Mouse (Mus musculus) E14TG2a.4 (cell line): ENCODE data around the gene Dkk3.

ENCODE experiments used
- H3K27me3 ChIP-seq: 2 replicates; pipeline ENCODE4 v1.6.1; 2014; ENCODE audit warnings: low read length, control low read depth; ENCODE audit not compliant: insufficient read depth
- H3K36me3 ChIP-seq: 2 replicates; pipeline ENCODE4 v1.6.1; 2014; ENCODE audit warnings: low read length, control low read depth; ENCODE audit not compliant: insufficient read depth
- H3K4me1 ChIP-seq: replicated peaks from 2 replicates; pipeline ENCODE4 v1.6.1; 2014; ENCODE audit warnings: low read depth, low read length, control low read depth
- H3K4me3 ChIP-seq: replicated peaks from 2 replicates; pipeline ENCODE4 v1.5.1; 2014; ENCODE audit warnings: mild to moderate bottlenecking, low read length
- H3K9me3 ChIP-seq: 2 replicates; pipeline ENCODE4 v1.6.1; 2014; ENCODE audit warnings: low read length, control low read depth
- CTCF ChIP-seq: conservative IDR thresholded peaks from 2 replicates; pipeline ENCODE4 v1.5.1; 2014; ENCODE audit warnings: low read length
- NANOG ChIP-seq: IDR thresholded peaks from 2 replicates; pipeline ENCODE4 v1.6.1; 2014; ENCODE audit warnings: borderline replicate concordance, low read length, mixed read lengths
- POU5F1 ChIP-seq: IDR thresholded peaks from 2 replicates; pipeline ENCODE4 v1.6.1; 2014; ENCODE audit warnings: low read length, borderline replicate concordance

Gene Dkk3

DNA sequence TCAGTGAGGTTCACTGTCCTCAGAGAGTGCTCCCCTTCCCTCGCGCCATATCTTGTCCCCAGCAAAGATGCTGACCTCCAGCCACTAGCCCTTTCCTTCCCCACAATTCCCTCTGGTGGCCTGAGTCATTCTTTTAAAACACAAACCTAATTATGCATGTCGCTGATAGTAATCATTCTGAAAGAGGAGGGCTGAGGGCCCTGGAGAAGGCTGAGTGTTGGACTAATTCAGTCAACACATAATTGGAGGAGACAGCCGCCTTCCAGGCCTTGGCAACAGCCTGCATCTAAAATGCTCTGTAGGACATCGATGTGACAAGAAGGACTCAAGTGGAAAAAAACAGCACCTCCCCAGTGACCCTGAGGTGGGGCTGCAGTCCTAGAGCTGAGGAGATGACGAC lies 29.0 kb downstream of the Dkk3 start:
- Histone ChIP-seq H3K9me3 (no peaks in the 10 kb centered on the region), H3K36me3 (no peaks in the 10 kb centered on the region), H3K27me3 (no peaks in the 10 kb centered on the region; the same call in 1 of the 2 replicates), H3K4me3 (no peak overlapping the region), H3K4me1 (0 out of 2 replicates have a peak, but pooled peaks cover 9% of the 10 kb centered on the region)
- no peak for TF ChIP-seq NANOG
- no peak for TF ChIP-seq CTCF
- no peak for TF ChIP-seq POU5F1

DNA sequence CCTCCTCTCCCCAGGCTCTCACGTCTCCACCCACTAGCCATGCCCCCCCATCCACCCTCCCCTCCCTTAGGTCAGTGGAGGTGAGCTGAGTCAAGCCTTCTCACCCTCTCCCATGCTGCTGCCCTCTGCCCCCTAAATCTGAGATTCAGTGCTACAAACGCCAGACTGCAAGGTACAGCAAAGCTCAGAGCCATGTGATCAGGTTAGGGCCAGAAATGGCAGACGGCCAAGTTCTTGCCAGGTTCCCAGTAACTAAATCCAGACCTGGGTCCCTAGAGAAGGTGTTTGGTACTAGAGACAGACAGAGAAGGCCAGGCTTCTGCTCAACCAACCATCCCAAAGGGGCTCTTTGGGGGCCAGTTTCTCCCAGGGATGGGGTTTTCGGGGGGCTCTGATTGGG lies 30.0 kb downstream of the Dkk3 start:
- Histone ChIP-seq H3K27me3 (peaks cover 2% of the 10 kb centered on the region; the same call in 1 of the 2 replicates), H3K36me3 (no peaks in the 10 kb centered on the region), H3K9me3 (no peaks in the 10 kb centered on the region), H3K4me3 (no peak overlapping the region), H3K4me1 (0 out of 2 replicates have a peak, but pooled peaks cover 9% of the 10 kb centered on the region)
- TF ChIP-seq POU5F1, result no peak
- no peak for TF ChIP-seq NANOG
- no peak for TF ChIP-seq CTCF

GRCm38 (mm10) chr7:112127954-112128353 lies 30.9 kb downstream of the Dkk3 start:
- Histone ChIP-seq H3K36me3 (no peaks in the 10 kb centered on the region), H3K4me3 (no peak overlapping the region), H3K9me3 (no peaks in the 10 kb centered on the region), H3K4me1 (0 out of 2 replicates have a peak, but pooled peaks cover 9% of the 10 kb centered on the region), H3K27me3 (peaks cover 2% of the 10 kb centered on the region; the same call in 1 of the 2 replicates)
- TF ChIP-seq NANOG (no peak), CTCF (no peak), POU5F1 (no peak)

- H3K4me1 ChIP-seq, result 0 out of 2 replicates have a peak, but pooled peaks cover 9% of the 10 kb centered on the region
- H3K27me3 ChIP-seq, result peaks cover 2% of the 10 kb centered on the region; the same call in 1 of the 2 replicates
- H3K36me3 ChIP-seq, result no peaks in the 10 kb centered on the region
- no peaks in the 10 kb centered on the region for H3K9me3 ChIP-seq
- no peak overlapping the region for H3K4me3 ChIP-seq
- TF ChIP-seq POU5F1, result no peak
- TF ChIP-seq NANOG, result no peak
- no peak for TF ChIP-seq CTCF
Observed at GRCm38 (mm10) chr7:112127085-112127637, 31.7 kb downstream of the Dkk3 start.

DNA sequence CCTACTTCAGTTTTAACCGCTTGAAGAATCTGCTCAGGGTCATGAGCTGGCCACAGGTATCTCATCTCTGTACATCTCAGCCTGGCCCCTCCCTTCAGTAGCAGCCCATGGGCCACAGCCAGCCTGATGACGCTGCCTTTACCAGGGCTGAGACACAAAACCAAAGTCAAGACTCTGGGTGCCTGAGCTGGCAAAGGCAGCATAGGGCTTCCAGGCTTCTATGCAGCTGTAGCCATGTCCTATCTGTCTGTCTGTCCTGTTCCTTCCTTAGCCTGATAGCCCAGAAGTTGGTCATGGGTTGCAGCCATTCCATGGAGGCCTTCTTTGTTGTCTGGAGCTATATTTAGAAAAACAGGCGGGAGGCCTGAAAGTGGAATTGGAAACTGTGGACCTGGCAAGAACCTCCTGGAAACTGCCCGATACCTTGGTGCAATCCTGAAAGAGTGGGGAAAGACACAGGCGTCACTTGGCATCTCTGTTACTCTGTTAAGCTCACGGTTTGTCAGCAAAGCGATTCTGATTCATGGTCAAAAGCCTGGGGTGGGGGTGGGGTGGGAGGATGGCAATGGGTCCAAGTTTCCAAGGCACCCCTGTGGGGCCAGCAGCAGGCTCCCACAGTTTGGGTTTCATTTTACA lies 33.1 kb downstream of the Dkk3 start:
- Histone ChIP-seq H3K36me3 (no peaks in the 10 kb centered on the region), H3K4me3 (no peak overlapping the region), H3K9me3 (no peaks in the 10 kb centered on the region), H3K4me1 (peaks cover 11% of the 10 kb centered on the region; the same call in 1 of the 2 replicates), H3K27me3 (peaks cover 4% of the 10 kb centered on the region; the same call in 1 of the 2 replicates)
- TF ChIP-seq POU5F1 (no peak), NANOG (no peak), CTCF (no peak)

DNA sequence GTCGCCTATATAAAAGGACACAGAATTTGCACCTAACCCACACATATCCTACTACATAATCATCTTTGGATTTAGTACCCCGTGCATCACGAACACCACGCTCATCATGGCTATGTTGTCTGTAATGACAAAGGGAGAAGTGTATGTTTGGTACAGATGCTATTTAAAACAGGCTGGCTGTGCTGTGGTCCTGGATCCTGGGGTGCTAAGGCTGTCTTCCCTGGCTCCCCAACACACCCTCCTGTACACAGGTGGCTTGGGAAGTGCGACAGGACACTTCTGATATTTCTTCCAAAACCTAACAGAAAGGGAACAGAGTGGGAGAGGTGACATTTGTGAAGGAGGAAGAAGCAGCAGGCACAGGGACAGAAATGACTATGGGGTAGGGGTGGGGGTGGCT lies 35.2 kb downstream of the Dkk3 start:
- Histone ChIP-seq H3K4me3 (no peak overlapping the region), H3K36me3 (no peaks in the 10 kb centered on the region), H3K27me3 (peaks cover 4% of the 10 kb centered on the region; the same call in 1 of the 2 replicates), H3K9me3 (no peaks in the 10 kb centered on the region), H3K4me1 (peaks cover 13% of the 10 kb centered on the region)
- no peak for TF ChIP-seq CTCF
- no peak for TF ChIP-seq NANOG
- TF ChIP-seq POU5F1, result no peak

- Histone ChIP-seq H3K4me1 (peaks cover 20% of the 10 kb centered on the region), H3K9me3 (no peaks in the 10 kb centered on the region)
Observed at GRCm38 (mm10) chr7:112121866-112122500, 36.9 kb downstream of the Dkk3 start.

GRCm38 (mm10) chr7:112120861-112121810 lies 37.7 kb downstream of the Dkk3 start:
- H3K36me3 ChIP-seq, result no peaks in the 10 kb centered on the region
- peaks cover 20% of the 10 kb centered on the region for H3K4me1 ChIP-seq
- H3K4me3 ChIP-seq, result no peak overlapping the region
- TF ChIP-seq CTCF (no peak), POU5F1 (no peak), NANOG (no peak)
- H3K9me3 ChIP-seq, result no peaks in the 10 kb centered on the region
- peaks cover 4% of the 10 kb centered on the region; the same call in 1 of the 2 replicates for H3K27me3 ChIP-seq

More at GRCm38 (mm10) chr7:112121866-112122500, 36.9 kb downstream of the Dkk3 start:
- no peak overlapping the region for H3K4me3 ChIP-seq
- H3K27me3 ChIP-seq, result peaks cover 4% of the 10 kb centered on the region; the same call in 1 of the 2 replicates
- no peaks in the 10 kb centered on the region for H3K36me3 ChIP-seq
- TF ChIP-seq NANOG (no peak), CTCF (no peak), POU5F1 (no peak)
